Mouse (Mus musculus) embryonic fibroblast, embryonic 13.5 days (primary cell): ENCODE measurements around the gene Trim30b.
"Not testable (repeated sequence)": the region's sequence is repeated elsewhere in the genome, so short reads cannot be mapped to it uniquely, and the experiment has no call there.

Source experiments
- CTCF ChIP-seq: IDR thresholded peaks from 2 replicates; pipeline ENCODE4 v1.5.1; 2011; ENCODE audit warnings: mild to moderate bottlenecking, control low read depth, low read length, moderate library complexity, borderline replicate concordance; ENCODE audit not compliant: insufficient read depth
- POLR2A ChIP-seq: IDR thresholded peaks from 2 replicates; pipeline ENCODE4 v1.6.1; 2011; ENCODE audit warnings: low read depth, mild to moderate bottlenecking, control low read depth, low read length, moderate library complexity

GRCm38 (mm10) chr7:104340744-104341143 lies 28.9 kb downstream of the Trim30b start:
- TF ChIP-seq CTCF, POLR2A: not testable (repeated sequence)
